Mouse (Mus musculus): ENCODE data around the gene Smim12.

DNA sequence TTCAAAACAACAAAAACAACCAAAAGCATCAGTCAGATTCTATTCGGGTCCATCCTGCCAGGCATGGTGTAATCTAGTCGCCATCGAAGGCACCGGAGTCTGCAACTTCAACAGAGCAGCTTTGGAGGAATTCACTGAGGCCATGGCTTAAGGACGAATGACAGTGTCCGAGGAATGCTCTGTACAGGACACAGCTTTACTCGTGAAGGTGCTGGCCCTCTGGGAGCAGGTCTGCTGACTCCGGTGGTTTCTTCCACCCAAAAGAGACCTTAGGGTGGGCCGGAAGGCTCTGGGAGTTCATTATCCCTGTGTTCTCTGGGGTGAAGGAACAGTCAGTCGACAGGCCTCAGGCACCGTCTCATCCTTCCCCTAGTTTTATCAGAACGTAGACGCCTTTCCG, 18.0 kb downstream of the Smim12 start:
- TF ChIP-seq CTCF (IDR thresholded peaks at IDR 0.05; ENCODE audit: low read depth) (no peak), EP300 (IDR thresholded peaks at IDR 0.05; ENCODE audit: low read depth) (no peak)
